Mouse (Mus musculus) liver, postnatal 0 days (tissue): ENCODE results near the gene Grm1.

Experiments
- CTCF ChIP-seq: sonication (generic); IDR thresholded peaks from 2 replicates; pipeline ENCODE4 v1.5.1; 2016; ENCODE audit warnings: antibody characterized with exemption, low read depth
- EP300 ChIP-seq: IDR thresholded peaks from 2 replicates; pipeline ENCODE4 v1.6.1; 2016; ENCODE audit warnings: antibody characterized with exemption, low read depth, mild to moderate bottlenecking

DNA sequence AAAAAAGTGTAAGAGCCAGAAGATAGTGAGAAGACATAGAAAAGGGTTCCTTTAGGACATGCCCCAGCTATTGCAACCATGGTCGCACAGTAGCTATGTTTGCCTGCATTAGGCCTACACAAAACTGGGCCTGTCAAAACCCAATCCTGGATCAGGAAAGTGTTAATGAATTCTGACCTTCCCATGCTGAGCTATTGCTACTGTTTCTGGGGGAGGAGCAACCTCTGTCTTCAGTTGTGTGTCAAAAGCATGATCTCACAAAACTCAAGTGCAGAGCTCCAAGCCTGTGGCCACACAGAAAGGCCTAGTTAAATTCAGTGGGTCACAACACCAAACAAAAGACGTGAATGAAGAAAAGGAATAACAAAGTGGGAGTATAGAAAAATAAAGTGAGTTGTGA, 152.5 kb downstream of the Grm1 start:
- TF ChIP-seq CTCF (no peak), EP300 (no peak)
